Mouse (Mus musculus) cerebellum, adult 8-10 months (tissue): Measurements from ENCODE around the gene Tmem234.

Experiments used
- DNase-seq: peaks from one replicate; pipeline ENCODE4 v3.0.0; 2022

Gene Tmem234

GRCm38 (mm10) chr4:129622803-129623535 is 22.5 kb downstream of the Tmem234 start:
- DNase-seq: peak; percentile 56

- DNase-seq: peak; percentile 61
Observed at GRCm38 (mm10) chr4:129623681-129624091, 23.2 kb downstream of the Tmem234 start, which contains the start of gene Ccdc28b. TSS of gene Ccdc28b (minus strand) at chr4:129623947.

- peak; percentile 86 for DNase-seq
Observed at GRCm38 (mm10) chr4:129624281-129625028, 24.0 kb downstream of the Tmem234 start.

GRCm38 (mm10) chr4:129625029-129625370 is 24.5 kb downstream of the Tmem234 start:
- DNase-seq: peak; percentile 67

- DNase-seq: no peak
Observed at GRCm38 (mm10) chr4:129625496-129625895, 25.0 kb downstream of the Tmem234 start.

- no peak for DNase-seq
Observed at GRCm38 (mm10) chr4:129626035-129626434, 25.6 kb downstream of the Tmem234 start.

- DNase-seq: no peak
Observed at GRCm38 (mm10) chr4:129630944-129631343, 30.5 kb downstream of the Tmem234 start.

- no peak for DNase-seq
Observed at GRCm38 (mm10) chr4:129631867-129632266, 31.4 kb downstream of the Tmem234 start.

- DNase-seq: no peak
Observed at GRCm38 (mm10) chr4:129633852-129634251, 33.4 kb downstream of the Tmem234 start.

GRCm38 (mm10) chr4:129639221-129639620 is 38.8 kb downstream of the Tmem234 start:
- DNase-seq: no peak

- peak; percentile 64 for DNase-seq
Observed at GRCm38 (mm10) chr4:129640101-129640637, 39.7 kb downstream of the Tmem234 start.

GRCm38 (mm10) chr4:129640638-129641467 is 40.4 kb downstream of the Tmem234 start, which contains the start of gene Txlna:
TSS of gene Txlna (minus strand) at chr4:129641065.
- peak; percentile 97 for DNase-seq

GRCm38 (mm10) chr4:129641756-129642155 is 41.3 kb downstream of the Tmem234 start:
- DNase-seq: no peak

- DNase-seq: no peak
Observed at GRCm38 (mm10) chr4:129645204-129645603, 44.7 kb downstream of the Tmem234 start.

GRCm38 (mm10) chr4:129648656-129649055 is 48.2 kb downstream of the Tmem234 start:
- DNase-seq: no peak

- no peak for DNase-seq
Observed at GRCm38 (mm10) chr4:129650359-129650758, 49.9 kb downstream of the Tmem234 start.

- no peak for DNase-seq
Observed at GRCm38 (mm10) chr4:129654770-129655169, 54.3 kb downstream of the Tmem234 start.

GRCm38 (mm10) chr4:129661584-129661983 is 61.1 kb downstream of the Tmem234 start:
- no peak for DNase-seq

GRCm38 (mm10) chr4:129662255-129662813 is 61.9 kb downstream of the Tmem234 start:
- no peak for DNase-seq

GRCm38 (mm10) chr4:129671491-129672082 is 71.1 kb downstream of the Tmem234 start:
- DNase-seq: peak; percentile 34

- peak; percentile 90 for DNase-seq
Observed at GRCm38 (mm10) chr4:129672083-129672877, 71.8 kb downstream of the Tmem234 start, which contains the start of gene Kpna6. TSS of gene Kpna6 (minus strand) at chr4:129672767.
